Mouse (Mus musculus): ENCODE data around the gene 1700067P10Rik. TPM values are rescaled to one million over a fixed set of nuclear protein-coding genes. Genes with fewer than 3 reads are reported as not detected.

Gene 1700067P10Rik
- polyA plus RNA-seq (2015; fragmentation: Nextera tagmentation; extraction: Ambion mirVana): not detected in 2 replicates

DNA sequence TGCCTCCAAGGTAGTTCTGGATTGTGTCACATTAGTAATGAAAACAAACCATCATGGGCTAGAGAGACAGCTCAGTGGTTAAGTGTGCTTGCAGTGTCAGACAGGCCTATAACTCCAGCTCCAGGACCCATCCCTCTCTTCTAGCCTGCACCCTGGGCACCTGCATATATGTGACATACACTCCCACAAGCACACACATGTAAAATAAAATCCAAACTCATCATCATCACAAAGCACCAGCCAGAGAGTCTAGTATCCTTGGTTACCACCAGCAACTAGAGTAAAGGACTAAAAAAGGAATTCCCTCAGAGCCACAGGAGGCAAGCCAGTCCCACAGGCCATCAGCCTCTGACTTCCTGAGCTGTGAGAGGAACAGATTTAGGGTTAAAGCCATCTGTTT is at the start of gene 1700067P10Rik:
Gene 1700067P10Rik, plus strand, starts transcription at position 301 of the 400 bp plus-strand sequence.
- Histone ChIP-seq H3K4me3 (replicated peaks) (no peak within 1 kb of the TSS), H3K36me3 (no peaks in the 10 kb centered on the region), H3K9me3 (peaks cover 4% of the 10 kb centered on the region; the same call in 1 of the 2 replicates), H3K4me2 (replicated peaks) (no peak within 1 kb of the TSS), H3K27ac (no peak within 1 kb of the TSS), H3K4me1 (replicated peaks) (no peaks in the 10 kb centered on the region), H3K9ac (no peak within 1 kb of the TSS), H3K27me3 (replicated peaks) (peaks cover 1% of the 10 kb centered on the region)
- ATAC-seq: no peak

- ATAC-seq: peak; percentile 64
- peak overlapping the region; percentile 42 for H3K9ac ChIP-seq
- peak overlapping the region; percentile 36 for H3K4me3 ChIP-seq (replicated peaks)
- WGBS: 10% methylated on average over 29 of the region's 29 CpGs
- H3K36me3 ChIP-seq: no peaks in the 10 kb centered on the region
- H3K4me2 ChIP-seq (replicated peaks): peak overlapping the region; percentile 60
- no peaks in the 10 kb centered on the region for H3K27me3 ChIP-seq (replicated peaks)
- peak overlapping the region; percentile 84 for H3K27ac ChIP-seq
- H3K9me3 ChIP-seq: no peaks in the 10 kb centered on the region
- H3K4me1 ChIP-seq (replicated peaks): peaks cover 21% of the 10 kb centered on the region
These were observed 47.5 kb upstream of the 1700067P10Rik start for GRCm38 (mm10) chr17:48041351-48042287.

GRCm38 (mm10) chr17:48043154-48043880 is 45.8 kb upstream of the 1700067P10Rik start:
- Histone ChIP-seq H3K4me3 (replicated peaks) (no peak overlapping the region), H3K9ac (no peak overlapping the region), H3K4me1 (replicated peaks) (peaks cover 21% of the 10 kb centered on the region), H3K27me3 (replicated peaks) (no peaks in the 10 kb centered on the region), H3K27ac (no peak overlapping the region), H3K4me2 (replicated peaks) (no peak overlapping the region; the same call in 1 of the 2 replicates), H3K36me3 (no peaks in the 10 kb centered on the region), H3K9me3 (no peaks in the 10 kb centered on the region)
- 64% methylated on average over 5 of the region's 5 CpGs for WGBS
- ATAC-seq: no peak

DNA sequence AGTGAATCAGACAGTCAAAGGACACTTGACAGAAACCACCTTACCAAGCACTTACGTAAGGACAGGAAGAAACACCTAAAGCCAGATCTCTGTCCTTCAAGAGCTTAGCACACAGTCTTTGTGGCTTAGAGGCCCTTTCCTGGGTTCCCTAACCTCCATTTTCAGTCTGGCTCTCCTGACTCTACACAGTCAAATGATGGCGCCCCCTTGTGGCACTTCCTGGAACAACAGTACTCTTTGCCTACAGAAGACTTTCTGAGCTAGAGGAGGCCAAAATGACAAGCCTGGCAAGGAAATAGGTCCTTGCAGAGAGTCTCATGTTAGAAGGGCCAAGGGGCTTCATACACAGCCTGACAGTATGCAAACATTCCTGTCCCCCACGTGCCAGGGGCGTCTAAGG is 43.5 kb upstream of the 1700067P10Rik start:
- Histone ChIP-seq H3K27ac (no peak overlapping the region), H3K27me3 (replicated peaks) (no peaks in the 10 kb centered on the region), H3K9ac (no peak overlapping the region), H3K36me3 (no peaks in the 10 kb centered on the region), H3K9me3 (no peaks in the 10 kb centered on the region), H3K4me2 (replicated peaks) (no peak overlapping the region), H3K4me1 (replicated peaks) (peaks cover 13% of the 10 kb centered on the region), H3K4me3 (replicated peaks) (no peak overlapping the region)
- 32% methylated on average over 4 of the region's 4 CpGs for WGBS
- ATAC-seq: no peak

GRCm38 (mm10) chr17:48051638-48052337 is 37.3 kb upstream of the 1700067P10Rik start:
- Histone ChIP-seq H3K27me3 (replicated peaks) (no peaks in the 10 kb centered on the region), H3K4me2 (replicated peaks) (no peak overlapping the region), H3K36me3 (no peaks in the 10 kb centered on the region), H3K27ac (peak overlapping the region; percentile 59; the same call in 1 of the 2 replicates), H3K9ac (no peak overlapping the region), H3K9me3 (no peaks in the 10 kb centered on the region), H3K4me1 (replicated peaks) (peaks cover 7% of the 10 kb centered on the region; the same call in 1 of the 2 replicates), H3K4me3 (replicated peaks) (no peak overlapping the region)
- ATAC-seq: peak; percentile 92
- WGBS: 44% methylated on average over 5 of the region's 5 CpGs

- no peak overlapping the region for H3K27ac ChIP-seq
- no peak overlapping the region for H3K4me3 ChIP-seq (replicated peaks)
- H3K9me3 ChIP-seq: no peaks in the 10 kb centered on the region
- no peak for ATAC-seq
- no peak overlapping the region for H3K4me2 ChIP-seq (replicated peaks)
- H3K9ac ChIP-seq: no peak overlapping the region
- H3K4me1 ChIP-seq (replicated peaks): peaks cover 11% of the 10 kb centered on the region; the same call in 1 of the 2 replicates
- H3K27me3 ChIP-seq (replicated peaks): peaks cover 7% of the 10 kb centered on the region; the same call in 1 of the 2 replicates
- no peaks in the 10 kb centered on the region for H3K36me3 ChIP-seq
- 72% methylated on average over 10 of the region's 10 CpGs for WGBS
These were observed 36.6 kb upstream of the 1700067P10Rik start for GRCm38 (mm10) chr17:48052338-48053067.

- H3K27me3 ChIP-seq (replicated peaks): peaks cover 14% of the 10 kb centered on the region
- no peak for ATAC-seq
These were observed 35.5 kb upstream of the 1700067P10Rik start for GRCm38 (mm10) chr17:48053646-48054045.

GRCm38 (mm10) chr17:48055076-48055816 is 33.9 kb upstream of the 1700067P10Rik start:
- no peaks in the 10 kb centered on the region for H3K9me3 ChIP-seq
- WGBS: 46% methylated on average over 20 of the region's 20 CpGs
- H3K27ac ChIP-seq: no peak overlapping the region
- peaks cover 13% of the 10 kb centered on the region; the same call in 1 of the 2 replicates for H3K4me1 ChIP-seq (replicated peaks)
- no peak overlapping the region for H3K4me2 ChIP-seq (replicated peaks)
- H3K4me3 ChIP-seq (replicated peaks): no peak overlapping the region
- no peak for ATAC-seq
- no peak overlapping the region for H3K9ac ChIP-seq
- no peaks in the 10 kb centered on the region for H3K36me3 ChIP-seq
- peaks cover 14% of the 10 kb centered on the region for H3K27me3 ChIP-seq (replicated peaks)

More at GRCm38 (mm10) chr17:48053646-48054045, 35.5 kb upstream of the 1700067P10Rik start:
- H3K36me3 ChIP-seq: no peaks in the 10 kb centered on the region
- 78% methylated on average over 2 of the region's 2 CpGs for WGBS
- H3K9ac ChIP-seq: no peak overlapping the region
- H3K4me1 ChIP-seq (replicated peaks): peaks cover 13% of the 10 kb centered on the region; the same call in 1 of the 2 replicates
- H3K27ac ChIP-seq: no peak overlapping the region
- no peak overlapping the region for H3K4me3 ChIP-seq (replicated peaks)
- no peak overlapping the region for H3K4me2 ChIP-seq (replicated peaks)
- no peaks in the 10 kb centered on the region for H3K9me3 ChIP-seq

DNA sequence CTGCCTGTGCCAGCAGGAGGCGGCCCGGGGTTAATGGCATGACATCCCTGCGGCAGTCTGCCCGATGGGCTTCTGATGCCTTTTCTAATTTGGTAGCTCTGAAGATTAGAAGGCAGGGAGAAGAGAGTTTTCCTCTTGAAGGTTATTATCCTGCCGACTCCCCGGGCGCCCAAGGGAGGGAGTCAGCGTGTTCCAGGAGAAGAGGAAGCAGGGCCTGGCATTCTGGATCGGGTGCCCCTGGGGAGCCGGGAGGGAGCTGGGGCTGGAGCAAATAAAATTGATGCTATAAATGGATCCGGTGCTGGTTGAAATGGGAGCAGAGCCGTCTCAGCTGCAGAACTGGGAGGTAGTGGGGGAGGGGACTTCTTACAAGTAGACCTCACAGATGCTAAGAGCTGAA is 31.7 kb upstream of the 1700067P10Rik start:
- WGBS: 19% methylated on average over 12 of the region's 12 CpGs
- no peaks in the 10 kb centered on the region for H3K9me3 ChIP-seq
- H3K4me1 ChIP-seq (replicated peaks): peaks cover 6% of the 10 kb centered on the region; the same call in 1 of the 2 replicates
- no peak overlapping the region for H3K4me2 ChIP-seq (replicated peaks)
- H3K9ac ChIP-seq: no peak overlapping the region
- no peak overlapping the region for H3K4me3 ChIP-seq (replicated peaks)
- H3K27me3 ChIP-seq (replicated peaks): peaks cover 14% of the 10 kb centered on the region
- no peak for ATAC-seq
- no peaks in the 10 kb centered on the region for H3K36me3 ChIP-seq
- H3K27ac ChIP-seq: no peak overlapping the region

GRCm38 (mm10) chr17:48064196-48064843 is 24.8 kb upstream of the 1700067P10Rik start:
- WGBS: 29% methylated on average over 10 of the region's 10 CpGs
- ATAC-seq: peak; percentile 67
- H3K4me2 ChIP-seq (replicated peaks): no peak overlapping the region
- no peak overlapping the region for H3K9ac ChIP-seq
- no peaks in the 10 kb centered on the region for H3K9me3 ChIP-seq
- peaks cover 5% of the 10 kb centered on the region for H3K4me1 ChIP-seq (replicated peaks)
- no peak overlapping the region for H3K4me3 ChIP-seq (replicated peaks)
- no peaks in the 10 kb centered on the region for H3K27me3 ChIP-seq (replicated peaks)
- H3K27ac ChIP-seq: no peak overlapping the region
- H3K36me3 ChIP-seq: no peaks in the 10 kb centered on the region

Measured in intestine, embryonic 15.5 days (tissue).